ENCODE assay signal across 9 mouse cellular contexts in genomic region chr6:48024330-48024993, GRCm38 (mm10). TPM values are rescaled to one million over a fixed set of nuclear protein-coding genes. Genes with fewer than 3 reads are reported as not detected.
DNase-seq lines count a peak whose midpoint lies in the region; ATAC-seq and TF ChIP-seq lines count a peak whose summit lies in the region.
"Had no signal": no experiment of that assay in that cellular context is flagged by ENCODE, and none has a peak within 500 bp of the region (broad histone marks: within the 10 kb centered on the region; RNA-seq: fewer than 3 reads in every experiment).

No protein-coding gene starts in this region.

- no peak overlapping the region for H3K4me3 ChIP-seq in kidney, postnatal 0 days (replicated peaks; ENCODE audit: low read depth, low read length)
- H3K4me3 ChIP-seq in forebrain, embryonic 10.5 days: peak overlapping the region; percentile 1; the same call in 1 of the 2 replicates
- H3K4me3 ChIP-seq in midbrain, embryonic 12.5 days: no peak overlapping the region

- H3K9me3 ChIP-seq in kidney, postnatal 0 days (replicated peaks; ENCODE audit: low read length): peaks cover 9% of the 10 kb centered on the region; the same call in 1 of the 2 replicates
- peaks cover 17% of the 10 kb centered on the region for H3K9me3 ChIP-seq in forebrain, embryonic 10.5 days
- H3K9me3 ChIP-seq in midbrain, embryonic 12.5 days: peaks cover 15% of the 10 kb centered on the region

- no peak for TF ChIP-seq CTCF in kidney, postnatal 0 days (IDR thresholded peaks at IDR 0.05; ENCODE audit: low read depth)

- H3K9ac ChIP-seq in kidney, postnatal 0 days (ENCODE audit: low read depth, low read length): no peak overlapping the region
- H3K9ac ChIP-seq in midbrain, embryonic 12.5 days (replicated peaks): no peak overlapping the region
- H3K9ac ChIP-seq: liver, embryonic 14.5 days had no signal

- H3K4me1 ChIP-seq in kidney, postnatal 0 days (replicated peaks; ENCODE audit: insufficient read depth, low read length): no peaks in the 10 kb centered on the region
- peaks cover 13% of the 10 kb centered on the region for H3K4me1 ChIP-seq in forebrain, embryonic 10.5 days
- peaks cover 10% of the 10 kb centered on the region; the same call in 1 of the 2 replicates for H3K4me1 ChIP-seq in midbrain, embryonic 12.5 days

- 84% methylated on average over 43 of the region's 43 CpGs for WGBS in kidney, postnatal 0 days
- 64% methylated on average over 43 of the region's 43 CpGs for WGBS in forebrain, embryonic 10.5 days
- 76% methylated on average over 43 of the region's 43 CpGs for WGBS in midbrain, embryonic 12.5 days

- intact Hi-C loops in heart, postnatal 36 days (cut with DNase I): no loop called here

- DNase-seq in kidney, postnatal 0 days (ENCODE audit: low spot score): no peak
- no peak for DNase-seq in kidney, adult 18-20 months
- peak; percentile 61 for DNase-seq in NIH3T3 (ENCODE audit: low read depth)
- DNase-seq in forebrain, embryonic 10.5 days (ENCODE audit: extremely low spot score, low spot score): no peak
- no peak for DNase-seq in spleen, postnatal 4 days (ENCODE audit: low spot score in 2 of 2)
- no peak for DNase-seq in heart, postnatal 36 days
- DNase-seq in left cerebral cortex, adult 9 months (ENCODE audit: low spot score in 2 of 2): no peak

- no peak overlapping the region for H3K27ac ChIP-seq in kidney, postnatal 0 days
- H3K27ac ChIP-seq in forebrain, embryonic 10.5 days: no peak overlapping the region
- no peak overlapping the region for H3K27ac ChIP-seq in midbrain, embryonic 12.5 days (replicated peaks)
- H3K27ac ChIP-seq: liver, embryonic 14.5 days had no signal

- no peak overlapping the region for H3K4me2 ChIP-seq in kidney, postnatal 0 days (ENCODE audit: low read length)
- H3K4me2 ChIP-seq in midbrain, embryonic 12.5 days (replicated peaks): no peak overlapping the region

- no peaks in the 10 kb centered on the region for H3K27me3 ChIP-seq in kidney, postnatal 0 days (ENCODE audit: insufficient read depth, low read length)
- H3K27me3 ChIP-seq in forebrain, embryonic 10.5 days (ENCODE audit: poor library complexity, severe bottlenecking): peaks cover 16% of the 10 kb centered on the region
- no peaks in the 10 kb centered on the region for H3K27me3 ChIP-seq in midbrain, embryonic 12.5 days

- peaks cover 55% of the 10 kb centered on the region for H3K36me3 ChIP-seq in kidney, postnatal 0 days (ENCODE audit: insufficient read depth, low read length)
- H3K36me3 ChIP-seq in forebrain, embryonic 10.5 days (replicated peaks): peaks cover 78% of the 10 kb centered on the region
- peaks cover 70% of the 10 kb centered on the region for H3K36me3 ChIP-seq in midbrain, embryonic 12.5 days

- ATAC-seq in kidney, postnatal 0 days (replicated peaks; ENCODE audit: low FRiP score, low read depth): peak; percentile 48; the same call in 1 of the 2 replicates
- ATAC-seq in midbrain, embryonic 12.5 days (ENCODE audit: low FRiP score, low read depth): peak; percentile 70; the same call in 1 of the 2 replicates

RNA-seq across cellular contexts. Expression of gene Zfp777, which starts 24.2 kb away (rescaled TPM):
- 7.0 and 7.6 TPM in 2 replicates for polyA plus RNA-seq in kidney, postnatal 0 days (2015; fragmentation: Nextera tagmentation; extraction: Ambion mirVana)
- polyA plus RNA-seq in forebrain, embryonic 10.5 days (2016; fragmentation: Nextera tagmentation; extraction: Ambion mirVana): 10.0 and 11.3 TPM in 2 replicates
- polyA plus RNA-seq in midbrain, embryonic 12.5 days (2016; fragmentation: Nextera tagmentation; extraction: Ambion mirVana): 11.7 and 14.0 TPM in 2 replicates
- total RNA-seq in heart, postnatal 36 days (2021): 10 to 100 TPM; 12.0 to 16.4 TPM
